Mouse (Mus musculus): ENCODE measurements at regions not wholly inside any gene's neighbourhood (a gene's known extent, or its start where the extent isn't known, plus 50 kb on each side); places are given as distances from the start of the nearest gene placed in this dataset.

DNA sequence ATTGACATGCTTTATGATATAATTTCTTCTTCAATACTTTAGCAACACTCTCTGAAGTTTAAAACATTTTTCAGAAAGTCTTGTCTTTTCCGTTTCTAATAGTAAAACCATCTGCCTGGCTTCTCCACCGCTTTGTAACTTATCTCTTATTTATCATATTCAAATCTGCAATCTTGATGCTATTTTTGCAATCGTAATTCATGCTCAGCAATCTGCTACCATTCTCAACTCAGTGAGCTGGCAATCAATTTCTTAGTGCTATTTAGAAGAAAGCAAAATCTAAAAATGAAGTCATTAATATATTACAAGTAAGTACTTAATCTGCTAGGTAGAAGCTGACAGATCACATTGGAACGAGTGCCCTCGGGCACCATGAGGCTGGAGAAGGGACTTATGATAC lies 384.2 kb upstream of the Cntn6 start:
- Histone ChIP-seq H3K9ac (no peak overlapping the region), H3K4me3 (replicated peaks; ENCODE audit: low read length) (no peak overlapping the region), H3K36me3 (replicated peaks; ENCODE audit: control insufficient read depth, insufficient read depth) (no peaks in the 10 kb centered on the region), H3K27ac (no peak overlapping the region), H3K4me2 (replicated peaks) (no peak overlapping the region), H3K4me1 (replicated peaks; ENCODE audit: control insufficient read depth, insufficient read depth, low read length) (no peaks in the 10 kb centered on the region), H3K9me3 (ENCODE audit: control insufficient read depth, low read length) (no peaks in the 10 kb centered on the region), H3K27me3 (ENCODE audit: control insufficient read depth, insufficient read depth, low read length) (no peaks in the 10 kb centered on the region)
- ATAC-seq (ENCODE audit: low FRiP score) (no peak), DNase-seq (ENCODE audit: low spot score) (no peak)
- 81% methylated on average over 5 of the region's 5 CpGs for WGBS
